Mouse (Mus musculus) layer of hippocampus, adult 11-12 months (tissue): Measurements from ENCODE around the gene Cplx3.

ENCODE experiments used
- DNase-seq: peaks from one replicate; pipeline ENCODE4 v3.0.0; 2022; ENCODE audit warnings: low spot score

Gene Cplx3

GRCm38 (mm10) chr9:57600620-57601352 lies 5.3 kb downstream of the Cplx3 start:
- DNase-seq = no peak

GRCm38 (mm10) chr9:57598851-57599563 lies 7.1 kb downstream of the Cplx3 start:
- DNase-seq = no peak

- DNase-seq = no peak
Measured at GRCm38 (mm10) chr9:57597929-57598382, 8.1 kb downstream of the Cplx3 start.

- DNase-seq = no peak
Measured at GRCm38 (mm10) chr9:57597265-57597664, 8.8 kb downstream of the Cplx3 start.

- DNase-seq = no peak
Measured at GRCm38 (mm10) chr9:57594174-57594509, 11.9 kb downstream of the Cplx3 start.

GRCm38 (mm10) chr9:57593454-57594173 lies 12.5 kb downstream of the Cplx3 start:
- no peak for DNase-seq

- DNase-seq = peak; percentile 37
Measured at GRCm38 (mm10) chr9:57590726-57591125, 15.4 kb downstream of the Cplx3 start.

- DNase-seq = peak; percentile 75
Measured at GRCm38 (mm10) chr9:57589224-57590126, 16.6 kb downstream of the Cplx3 start, which contains the start of gene Ulk3. Gene Ulk3 (plus strand): TSS chr9:57589452.

- no peak for DNase-seq
Measured at GRCm38 (mm10) chr9:57584991-57585390, 21.1 kb downstream of the Cplx3 start.

GRCm38 (mm10) chr9:57577144-57577849 lies 28.8 kb downstream of the Cplx3 start:
- no peak for DNase-seq

GRCm38 (mm10) chr9:57575577-57575976 lies 30.5 kb downstream of the Cplx3 start:
- no peak for DNase-seq

GRCm38 (mm10) chr9:57574397-57574796 lies 31.7 kb downstream of the Cplx3 start:
- no peak for DNase-seq

GRCm38 (mm10) chr9:57568500-57568899 lies 37.6 kb downstream of the Cplx3 start:
- DNase-seq = no peak

GRCm38 (mm10) chr9:57566846-57567245 lies 39.2 kb downstream of the Cplx3 start:
- no peak for DNase-seq

- DNase-seq = peak; percentile 65
Measured at GRCm38 (mm10) chr9:57565741-57566221, 40.3 kb downstream of the Cplx3 start.

GRCm38 (mm10) chr9:57564609-57565008 lies 41.5 kb downstream of the Cplx3 start:
- DNase-seq = no peak

- DNase-seq = no peak
Measured at GRCm38 (mm10) chr9:57562896-57563372, 43.1 kb downstream of the Cplx3 start.

- no peak for DNase-seq
Measured at GRCm38 (mm10) chr9:57561711-57562099, 44.4 kb downstream of the Cplx3 start.

- DNase-seq = peak; percentile 95
Measured at GRCm38 (mm10) chr9:57560861-57561710, 45.0 kb downstream of the Cplx3 start, which contains the start of gene Scamp2. Gene Scamp2 (plus strand): TSS chr9:57560943.

GRCm38 (mm10) chr9:57560263-57560662 lies 45.8 kb downstream of the Cplx3 start:
- no peak for DNase-seq
